Mouse (Mus musculus): ENCODE measurements around the gene Pde1a. TPM values are rescaled to one million over a fixed set of nuclear protein-coding genes. Genes with fewer than 3 reads are reported as not detected.

The Pde1a gene
- polyA plus RNA-seq, 1 experiment, result not detected

DNA sequence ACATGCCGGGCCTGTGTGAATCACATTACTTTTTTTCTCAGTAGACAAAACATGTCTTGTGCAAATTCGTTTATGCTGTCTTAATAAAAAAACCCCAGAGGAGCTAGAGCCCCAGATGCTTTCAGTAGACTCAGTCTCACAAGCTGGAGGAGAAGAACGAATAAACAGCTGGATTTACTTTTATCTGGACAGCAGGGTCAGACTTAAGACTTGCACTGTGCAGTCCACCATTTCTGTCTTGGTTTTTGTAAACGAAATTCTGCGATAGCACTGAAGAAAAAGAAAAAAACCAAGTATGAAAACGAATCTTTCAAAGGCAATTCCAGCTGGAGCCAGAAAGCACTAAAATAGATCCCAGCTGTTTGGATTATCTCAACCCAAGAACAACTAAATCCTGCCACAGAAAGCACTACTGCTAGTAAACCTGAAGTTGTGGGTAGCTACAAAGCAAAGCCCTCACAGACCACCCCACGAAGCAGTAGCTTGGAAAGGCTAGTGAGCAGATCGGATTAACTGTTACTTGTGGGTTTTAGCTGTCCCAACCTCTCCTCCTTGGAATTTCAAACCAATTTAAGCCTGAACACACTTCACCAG, 343.6 kb downstream of the Pde1a start:
- no peak overlapping the region for H3ac ChIP-seq (ENCODE audit: control insufficient read depth, insufficient read length, low read depth)
- H3K79me3 ChIP-seq (ENCODE audit: low read depth), result no peaks in the 10 kb centered on the region
- TF ChIP-seq CEBPB (IDR thresholded peaks at IDR 0.05; ENCODE audit: low read depth) (no peak), USF1 (IDR thresholded peaks at IDR 0.05; ENCODE audit: low read depth) (no peak), FOSL1 (IDR thresholded peaks at IDR 0.05; ENCODE audit: insufficient read depth, low read length, poor library complexity, severe bottlenecking) (no peak), MYOG (IDR thresholded peaks at IDR 0.05; ENCODE audit: control insufficient read depth, extremely low read depth, insufficient read length) (no peak), CTCF (IDR thresholded peaks at IDR 0.05; ENCODE audit: control insufficient read depth, insufficient read depth, insufficient read length) (no peak), MAX (IDR thresholded peaks at IDR 0.05) (no peak), MYOD1 (IDR thresholded peaks at IDR 0.05; ENCODE audit: control insufficient read depth, insufficient read length, low read depth) (no peak)

More for the DNA sequence above, 343.6 kb downstream of the Pde1a start:
- H3K79me2 ChIP-seq (ENCODE audit: control insufficient read depth, insufficient read depth), result no peaks in the 10 kb centered on the region
- H3K36me3 ChIP-seq (ENCODE audit: control insufficient read depth, insufficient read depth), result no peaks in the 10 kb centered on the region
- no peaks in the 10 kb centered on the region for H3K27me3 ChIP-seq (ENCODE audit: control insufficient read depth, insufficient read depth, insufficient read length)
- H3K4me3 ChIP-seq (ENCODE audit: insufficient read depth, poor library complexity, severe bottlenecking), result no peak overlapping the region

Other genes starting within 250 kb of the Pde1a start
- gene Prdx6b, start 163.0 kb upstream of the Pde1a start, polyA plus RNA-seq (2012; fragmentation: generic; extraction: Trizol), result not detected
- 36.5 TPM for gene Dnajc10, start 186.0 kb upstream of the Pde1a start, polyA plus RNA-seq (2012; fragmentation: generic; extraction: Trizol)